Mouse (Mus musculus) WW6 (cell line): Measurements from ENCODE around the gene Wdr44.
A peak's percentile ranks its signal among the peaks of the same experiment; 100 is the strongest.
"Not testable (repeated sequence)": the region's sequence is repeated elsewhere in the genome, so short reads cannot be mapped to it uniquely, and the experiment has no call there.

Source experiments
- DNase-seq: peaks from one replicate; pipeline ENCODE4 v3.0.0-alpha.2; 2013; ENCODE audit warnings: low read depth, low spot score

Gene Wdr44

GRCm38 (mm10) chrX:23692722-23693442 is at the start of gene Wdr44:
Wdr44 (plus strand) TSS chrX:23693051.
- peak; percentile 59 for DNase-seq

GRCm38 (mm10) chrX:23648371-23648770 is 44.5 kb upstream of the Wdr44 start:
- DNase-seq = no peak

- no peak for DNase-seq
Measured at GRCm38 (mm10) chrX:23662216-23662615, 30.6 kb upstream of the Wdr44 start.

GRCm38 (mm10) chrX:23673193-23673592 is 19.7 kb upstream of the Wdr44 start:
- no peak for DNase-seq

GRCm38 (mm10) chrX:23675450-23675849 is 17.4 kb upstream of the Wdr44 start:
- DNase-seq = no peak

GRCm38 (mm10) chrX:23676583-23676982 is 16.3 kb upstream of the Wdr44 start:
- no peak for DNase-seq

GRCm38 (mm10) chrX:23677511-23677910 is 15.3 kb upstream of the Wdr44 start:
- no peak for DNase-seq

GRCm38 (mm10) chrX:23692336-23692721 is 522 bp upstream of the Wdr44 start:
- no peak for DNase-seq

- DNase-seq = no peak
Measured at GRCm38 (mm10) chrX:23693443-23694400, 871 bp downstream of the Wdr44 start.

GRCm38 (mm10) chrX:23694588-23694987 is 1.7 kb downstream of the Wdr44 start:
- no peak for DNase-seq

- DNase-seq = no peak
Measured at GRCm38 (mm10) chrX:23695109-23695508, 2.3 kb downstream of the Wdr44 start.

- no peak for DNase-seq
Measured at GRCm38 (mm10) chrX:23697346-23697745, 4.5 kb downstream of the Wdr44 start.

GRCm38 (mm10) chrX:23699023-23699422 is 6.2 kb downstream of the Wdr44 start:
- no peak for DNase-seq

- no peak for DNase-seq
Measured at GRCm38 (mm10) chrX:23717247-23717646, 24.4 kb downstream of the Wdr44 start.

GRCm38 (mm10) chrX:23727463-23727862 is 34.6 kb downstream of the Wdr44 start:
- no peak for DNase-seq

GRCm38 (mm10) chrX:23754671-23755070 is 61.8 kb downstream of the Wdr44 start:
- DNase-seq = no peak

GRCm38 (mm10) chrX:23767849-23768248 is 75.0 kb downstream of the Wdr44 start:
- DNase-seq = no peak

GRCm38 (mm10) chrX:23807125-23807524 is 114.3 kb downstream of the Wdr44 start:
- no peak for DNase-seq

GRCm38 (mm10) chrX:23810365-23810764 is 117.5 kb downstream of the Wdr44 start:
- no peak for DNase-seq

GRCm38 (mm10) chrX:23813287-23813686 is 120.4 kb downstream of the Wdr44 start:
- not testable (repeated sequence) for DNase-seq

- not testable (repeated sequence) for DNase-seq
Measured at GRCm38 (mm10) chrX:23822885-23823284, 130.0 kb downstream of the Wdr44 start.

- no peak for DNase-seq
Measured at GRCm38 (mm10) chrX:23823398-23824023, 130.7 kb downstream of the Wdr44 start.
